Mouse (Mus musculus) heart, postnatal 0 days (tissue): Measurements from ENCODE around the gene Mamdc2. TPM values are rescaled to one million over a fixed set of nuclear protein-coding genes. Genes with fewer than 3 reads are reported as not detected.

Experiments
- ATAC-seq: fragments of 200-750 bp; cut with Nextera tagmentation; 2 replicates; pipeline ENCODE4 v1.8.0; 2017; ENCODE audit warnings: low read depth, moderate number of reproducible peaks, moderate library complexity; ENCODE audit not compliant: insufficient read depth
- DNase-seq: peaks from one replicate; pipeline ENCODE4 v3.0.0-alpha.2; 2016; ENCODE audit warnings: low spot score
- H3K27ac ChIP-seq: fragments of 300-500 bp; sonication (generic); 2 replicates; pipeline ENCODE4 v1.5.1; 2014; ENCODE audit warnings: low read depth, mild to moderate bottlenecking
- H3K27me3 ChIP-seq: fragments of 300-500 bp; sonication (generic); 2 replicates; pipeline ENCODE4 v1.6.1; 2014; ENCODE audit warnings: low read length, mixed read lengths; ENCODE audit not compliant: control insufficient read depth, insufficient read depth
- H3K36me3 ChIP-seq: fragments of 300-500 bp; sonication (generic); replicated peaks from 2 replicates; pipeline ENCODE4 v1.6.1; 2014; ENCODE audit warnings: low read length, mixed read lengths; ENCODE audit not compliant: control insufficient read depth, insufficient read depth
- H3K4me1 ChIP-seq: fragments of 300-500 bp; sonication (generic); 2 replicates; pipeline ENCODE4 v1.6.1; 2014; ENCODE audit warnings: antibody characterized with exemption; ENCODE audit not compliant: control insufficient read depth, insufficient read depth
- H3K4me2 ChIP-seq: fragments of 300-500 bp; sonication (generic); 2 replicates; pipeline ENCODE4 v1.6.1; 2014; ENCODE audit warnings: low read depth, mild to moderate bottlenecking, low read length, moderate library complexity
- H3K4me3 ChIP-seq: fragments of 300-500 bp; sonication (generic); 2 replicates; pipeline ENCODE4 v1.5.1; 2014; ENCODE audit warnings: low read depth, low read length
- H3K9ac ChIP-seq: fragments of 300-500 bp; sonication (generic); replicated peaks from 2 replicates; pipeline ENCODE4 v1.6.1; 2014; ENCODE audit warnings: low read depth, low read length, mixed read lengths
- H3K9me3 ChIP-seq: fragments of 300-500 bp; sonication (generic); replicated peaks from 2 replicates; pipeline ENCODE4 v1.6.1; 2016; ENCODE audit warnings: low read length; ENCODE audit not compliant: control insufficient read depth
- CTCF ChIP-seq: IDR thresholded peaks from 2 replicates; pipeline ENCODE4 v1.5.1; 2016; ENCODE audit warnings: antibody characterized with exemption, control low read depth, low read depth
- EP300 ChIP-seq: IDR thresholded peaks from 2 replicates; pipeline ENCODE4 v1.6.1; 2016; ENCODE audit warnings: antibody characterized with exemption, low read depth
- WGBS: fragments of 180-500 bp; shearing (Covaris S2); extraction: QIAGEN DNeasy Blood & Tissue Kit; methylation state at CpG from one replicate; pipeline ENCODE4 v1.1.7; 2014; 5-methylcytosine and 5-hydroxymethylcytosine counted together
- polyA plus RNA-seq: library from polyadenylated mRNA; unstranded; fragments of >200 nt; fragmentation: Nextera tagmentation; extraction: Ambion mirVana; gene quantifications from 2 replicates; pipeline ENCODE4 v1.2.1, GENCODE M21; 2015
- total RNA-seq: library from RNA; depleted of rRNA; stranded (reverse); fragments of >200 nt; gene quantifications from 2 replicates; pipeline ENCODE4 v1.2.3, GENCODE M21; 2014; ENCODE audit warnings: low replicate concordance

Gene Mamdc2
- total and polyA plus RNA-seq, 2 experiments from 2014 or later: 1.1 to 2.8 TPM

DNA sequence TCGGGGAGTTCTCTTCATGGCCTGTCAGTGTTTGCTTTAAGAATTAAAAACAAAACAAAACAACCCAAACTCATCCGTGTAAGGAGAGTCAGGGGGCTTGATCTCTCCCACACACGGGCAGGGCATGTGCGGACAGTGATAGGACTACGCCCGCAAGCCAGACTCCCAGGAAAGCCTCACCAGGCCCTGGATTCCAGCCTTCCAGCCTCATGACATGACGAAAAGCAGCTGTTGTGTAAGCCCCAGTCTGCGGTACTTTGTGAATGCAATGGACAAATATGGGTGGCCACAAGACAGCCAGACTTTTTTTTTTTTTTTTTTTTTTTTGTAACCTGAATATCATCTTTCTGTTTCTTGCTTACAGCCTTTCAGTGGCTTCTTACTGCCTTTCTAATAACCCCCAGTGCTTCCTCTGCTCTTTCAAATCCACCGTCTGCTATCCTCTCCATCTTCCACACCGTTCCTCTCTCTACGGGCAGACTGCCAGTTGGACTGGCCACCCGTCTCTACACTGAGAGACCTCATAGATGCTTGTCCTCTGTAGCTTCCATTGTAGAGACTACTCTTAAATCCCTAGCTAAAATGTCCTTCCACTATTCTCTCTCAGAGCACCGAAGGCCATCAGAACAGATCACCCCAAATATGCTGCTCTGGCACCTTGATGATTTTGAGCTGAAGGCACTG, 96.3 kb downstream of the Mamdc2 start:
- H3K4me1 ChIP-seq: no peaks in the 10 kb centered on the region
- no peaks in the 10 kb centered on the region for H3K36me3 ChIP-seq
- DNase-seq: no peak
- no peak overlapping the region for H3K4me2 ChIP-seq
- TF ChIP-seq EP300: no peak
- no peak for TF ChIP-seq CTCF
- H3K27ac ChIP-seq: peak overlapping the region; percentile 34; the same call in 1 of the 2 replicates
- no peaks in the 10 kb centered on the region for H3K9me3 ChIP-seq
- ATAC-seq: peak; percentile 58; the same call in 1 of the 2 replicates
- no peaks in the 10 kb centered on the region for H3K27me3 ChIP-seq
- H3K4me3 ChIP-seq: no peak overlapping the region
- no peak overlapping the region for H3K9ac ChIP-seq
- 69% methylated on average over 13 of the region's 13 CpGs for WGBS

DNA sequence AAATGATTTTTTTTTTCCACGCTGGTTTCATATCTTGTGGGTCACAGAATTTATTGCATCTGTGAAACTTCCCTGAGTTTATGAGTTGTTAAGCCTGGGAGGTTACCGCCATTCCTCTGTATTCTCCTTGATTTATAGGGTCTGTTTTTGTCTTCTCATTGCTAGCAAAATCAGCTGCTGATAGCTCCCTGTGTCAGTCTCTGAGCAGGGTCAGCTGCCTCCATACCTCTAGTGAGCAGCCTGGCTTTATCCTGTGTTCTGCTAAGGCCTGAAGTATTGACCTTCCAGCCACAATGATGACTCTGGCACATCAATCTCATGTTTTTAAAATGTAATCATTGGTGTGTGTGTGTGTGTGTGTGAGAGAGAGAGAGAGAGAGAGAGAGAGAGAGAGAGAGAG, 98.3 kb downstream of the Mamdc2 start:
- H3K4me3 ChIP-seq: no peak overlapping the region
- ATAC-seq: no peak

DNA sequence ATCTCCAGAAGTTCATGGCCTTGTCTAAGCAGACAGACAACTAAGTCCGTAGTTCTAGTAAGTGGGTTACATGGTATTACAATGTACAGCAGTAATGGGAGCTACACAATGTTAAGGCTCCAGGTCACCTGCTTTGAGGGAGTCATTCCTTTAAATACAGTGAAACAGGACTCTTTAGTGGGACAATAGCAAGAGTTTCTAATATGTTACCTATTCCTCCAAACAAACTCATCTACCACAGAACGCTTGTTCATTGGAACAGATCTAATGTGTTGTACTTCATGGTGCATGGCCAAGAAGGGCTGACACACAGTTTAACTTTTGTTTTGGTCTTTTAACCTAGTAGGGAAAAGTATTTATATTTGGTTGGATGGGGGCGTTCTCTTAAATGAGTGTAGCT, 105.5 kb downstream of the Mamdc2 start:
- Histone ChIP-seq H3K4me1 (no peaks in the 10 kb centered on the region), H3K9me3 (no peaks in the 10 kb centered on the region), H3K4me3 (no peak overlapping the region), H3K27me3 (no peaks in the 10 kb centered on the region), H3K4me2 (no peak overlapping the region), H3K9ac (no peak overlapping the region), H3K36me3 (no peaks in the 10 kb centered on the region), H3K27ac (no peak overlapping the region)
- no peak for TF ChIP-seq CTCF
- ATAC-seq (no peak), DNase-seq (no peak)
- 85% methylated on average over 3 of the region's 3 CpGs for WGBS

More for the DNA sequence above, 98.3 kb downstream of the Mamdc2 start:
- TF ChIP-seq EP300 (no peak), CTCF (no peak)
- no peak for DNase-seq
- Histone ChIP-seq H3K9me3 (no peaks in the 10 kb centered on the region), H3K4me1 (no peaks in the 10 kb centered on the region), H3K36me3 (no peaks in the 10 kb centered on the region), H3K27ac (no peak overlapping the region), H3K4me2 (no peak overlapping the region), H3K9ac (no peak overlapping the region), H3K27me3 (no peaks in the 10 kb centered on the region)
- WGBS: 77% methylated on average over 2 of the region's 2 CpGs

DNA sequence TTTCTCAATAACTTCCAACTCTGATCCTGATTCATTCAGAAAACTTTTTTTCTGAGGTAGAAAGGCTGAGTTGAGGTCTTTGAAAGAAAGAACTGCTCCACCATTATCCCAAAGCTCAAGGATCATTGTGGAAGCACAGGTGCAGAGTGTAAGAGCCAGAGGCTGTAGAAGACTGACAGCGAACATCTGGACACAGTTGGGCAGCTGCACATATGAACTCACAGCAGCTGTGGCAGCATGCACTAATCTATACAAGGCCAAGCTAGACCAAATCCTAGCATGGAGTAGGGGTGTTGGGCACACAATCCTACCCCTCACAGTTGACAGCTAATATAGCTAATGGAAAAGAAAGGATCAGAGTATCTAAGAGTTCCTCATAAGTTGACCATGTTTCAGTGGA, 115.4 kb downstream of the Mamdc2 start:
- H3K4me3 ChIP-seq: no peak overlapping the region
- no peaks in the 10 kb centered on the region for H3K27me3 ChIP-seq
- H3K4me1 ChIP-seq: no peaks in the 10 kb centered on the region
- H3K9ac ChIP-seq: no peak overlapping the region
- TF ChIP-seq CTCF: no peak
- no peak for TF ChIP-seq EP300
- H3K27ac ChIP-seq: no peak overlapping the region
- no peak overlapping the region for H3K4me2 ChIP-seq
- H3K36me3 ChIP-seq: no peaks in the 10 kb centered on the region
- ATAC-seq: no peak
- WGBS: 89% methylated on average over 1 of the region's 1 CpGs
- no peak for DNase-seq
- H3K9me3 ChIP-seq: no peaks in the 10 kb centered on the region

DNA sequence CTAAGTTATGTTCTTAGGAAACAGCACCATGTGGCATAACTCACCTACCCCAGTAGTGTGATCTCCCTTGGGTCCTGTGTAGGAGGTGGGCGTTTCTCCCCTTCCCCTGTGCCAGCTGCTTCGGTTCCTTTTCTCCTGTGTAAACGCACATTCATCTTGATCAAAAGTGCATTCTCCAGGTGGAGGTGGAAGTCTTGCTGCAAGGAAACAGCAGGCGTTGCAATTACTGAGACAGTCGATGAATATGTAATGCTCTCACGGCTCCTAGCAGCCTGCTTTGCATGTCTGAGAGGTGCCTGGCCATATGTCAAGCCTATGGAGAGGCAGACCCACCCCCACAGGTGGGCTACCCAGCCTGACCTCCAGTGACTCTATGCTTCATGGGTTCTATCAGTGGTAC, 117.4 kb downstream of the Mamdc2 start:
- ATAC-seq (no peak), DNase-seq (no peak)
- Histone ChIP-seq H3K4me2 (no peak overlapping the region), H3K4me1 (no peaks in the 10 kb centered on the region), H3K9ac (no peak overlapping the region), H3K27me3 (no peaks in the 10 kb centered on the region), H3K27ac (no peak overlapping the region), H3K9me3 (no peaks in the 10 kb centered on the region), H3K36me3 (no peaks in the 10 kb centered on the region), H3K4me3 (no peak overlapping the region)
- WGBS: 50% methylated on average over 6 of the region's 6 CpGs
- no peak for TF ChIP-seq CTCF
- TF ChIP-seq EP300: no peak

DNA sequence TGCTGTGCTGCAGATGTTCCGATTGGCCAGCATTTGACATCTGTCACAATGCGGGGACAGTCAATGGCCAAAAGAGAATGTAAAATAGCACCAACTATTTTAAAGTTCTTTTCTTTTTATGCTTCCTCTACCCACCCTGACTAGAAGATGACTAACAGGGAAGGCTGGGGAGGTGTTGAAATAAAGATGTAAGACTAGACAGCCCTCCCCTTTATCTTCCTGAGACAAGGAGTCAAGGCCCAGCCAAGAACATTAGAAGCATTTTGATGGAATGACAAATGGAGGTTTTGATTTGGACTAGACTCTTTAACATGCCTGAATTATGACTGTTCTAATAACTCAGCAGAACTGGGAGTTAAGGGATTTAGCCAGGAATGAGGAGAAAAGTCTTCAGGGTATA, 118.9 kb downstream of the Mamdc2 start:
- Histone ChIP-seq H3K9ac (no peak overlapping the region), H3K27me3 (no peaks in the 10 kb centered on the region), H3K4me1 (no peaks in the 10 kb centered on the region), H3K27ac (no peak overlapping the region), H3K4me2 (no peak overlapping the region), H3K9me3 (no peaks in the 10 kb centered on the region), H3K36me3 (no peaks in the 10 kb centered on the region), H3K4me3 (no peak overlapping the region)
- TF ChIP-seq EP300 (no peak), CTCF (no peak)
- WGBS: 79% methylated on average over 2 of the region's 2 CpGs
- DNase-seq (no peak), ATAC-seq (no peak)
